Mouse (Mus musculus): ENCODE results near the gene Chmp2b. TPM values are rescaled to one million over a fixed set of nuclear protein-coding genes. Genes with fewer than 3 reads are reported as not detected.

Chmp2b gene
- polyA plus RNA-seq, 1 experiment from 2014 or later = 151 TPM

GRCm38 (mm10) chr16:65514223-65514622, 48.3 kb downstream of the Chmp2b start:
- WGBS = 81% methylated on average over 7 of the region's 7 CpGs
- H3K9me3 ChIP-seq = no peaks in the 10 kb centered on the region
- H3K36me3 ChIP-seq = no peaks in the 10 kb centered on the region
- H3K4me2 ChIP-seq = no peak overlapping the region
- no peak overlapping the region for H3K4me3 ChIP-seq
- no peaks in the 10 kb centered on the region for H3K4me1 ChIP-seq (replicated peaks)
- no peak for ATAC-seq (ENCODE audit: low FRiP score, low read depth)
- H3K27me3 ChIP-seq = no peaks in the 10 kb centered on the region
- H3K27ac ChIP-seq (replicated peaks) = no peak overlapping the region
- no peak overlapping the region for H3K9ac ChIP-seq

- H3K4me1 ChIP-seq (replicated peaks) = no peaks in the 10 kb centered on the region
- no peak for ATAC-seq (ENCODE audit: low FRiP score, low read depth)
- WGBS = 40% methylated on average over 2 of the region's 2 CpGs
Observed at GRCm38 (mm10) chr16:65497049-65497448, 65.5 kb downstream of the Chmp2b start.

DNA sequence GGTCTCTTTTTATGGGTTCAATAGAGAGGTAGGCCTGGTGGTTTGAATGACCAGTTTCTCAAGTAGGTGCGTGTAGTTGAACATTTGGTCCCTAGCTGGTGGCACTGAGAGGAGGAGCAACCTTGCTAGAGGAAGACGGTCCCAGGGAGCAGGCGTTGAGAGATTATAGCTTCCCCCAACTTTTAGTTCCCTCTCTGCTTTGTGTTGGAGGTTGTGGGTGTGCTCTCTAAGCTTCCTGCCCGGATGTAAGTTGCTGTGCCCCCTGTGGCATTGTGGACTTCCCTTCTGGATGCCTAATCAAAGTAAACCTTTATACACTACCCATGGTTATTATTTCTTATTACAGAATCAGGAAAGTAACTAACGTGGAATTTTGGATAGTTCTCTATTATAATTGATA, 66.5 kb downstream of the Chmp2b start:
- no peak for ATAC-seq (ENCODE audit: low FRiP score, low read depth)
- Histone ChIP-seq H3K4me2 (no peak overlapping the region), H3K36me3 (no peaks in the 10 kb centered on the region), H3K4me1 (replicated peaks) (no peaks in the 10 kb centered on the region), H3K27me3 (no peaks in the 10 kb centered on the region), H3K27ac (replicated peaks) (no peak overlapping the region), H3K9me3 (no peaks in the 10 kb centered on the region), H3K9ac (no peak overlapping the region), H3K4me3 (no peak overlapping the region)
- 86% methylated on average over 5 of the region's 5 CpGs for WGBS

More at GRCm38 (mm10) chr16:65497049-65497448, 65.5 kb downstream of the Chmp2b start:
- Histone ChIP-seq H3K9ac (no peak overlapping the region), H3K27me3 (no peaks in the 10 kb centered on the region), H3K36me3 (no peaks in the 10 kb centered on the region), H3K4me2 (no peak overlapping the region), H3K9me3 (no peaks in the 10 kb centered on the region), H3K27ac (replicated peaks) (no peak overlapping the region), H3K4me3 (no peak overlapping the region)

Other genes starting within 250 kb of the Chmp2b start
- 0.09 TPM in 1 of 2 replicates, not detected in the other for gene Pou1f1, start 42.2 kb downstream of the Chmp2b start, polyA plus RNA-seq (2015; fragmentation: Nextera tagmentation; extraction: Ambion mirVana)